Mouse (Mus musculus) hematopoietic stem cell, adult 5-6 weeks (primary cell): ENCODE measurements at regions not wholly inside any gene's neighbourhood (a gene's known extent, or its start where the extent isn't known, plus 50 kb on each side); places are given as distances from the start of the nearest gene placed in this dataset.

Experiments
- ATAC-seq, 2 experiments: fragments of 125-278 bp in 1 of 2; replicated peaks in 1 of 2; 2 replicates each; pipeline ENCODE4 v1.8.0; 2016 to 2017; ENCODE audit warnings: inconsistent platforms in 2 of 2, mild to moderate bottlenecking in 2 of 2, moderate number of reproducible peaks in 2 of 2, low read depth in 1 of 2, moderate TSS enrichment in 1 of 2; ENCODE audit not compliant: low FRiP score in 2 of 2, poor library complexity in 2 of 2, severe bottlenecking in 2 of 2, insufficient read depth in 1 of 2, low TSS enrichment in 1 of 2

DNA sequence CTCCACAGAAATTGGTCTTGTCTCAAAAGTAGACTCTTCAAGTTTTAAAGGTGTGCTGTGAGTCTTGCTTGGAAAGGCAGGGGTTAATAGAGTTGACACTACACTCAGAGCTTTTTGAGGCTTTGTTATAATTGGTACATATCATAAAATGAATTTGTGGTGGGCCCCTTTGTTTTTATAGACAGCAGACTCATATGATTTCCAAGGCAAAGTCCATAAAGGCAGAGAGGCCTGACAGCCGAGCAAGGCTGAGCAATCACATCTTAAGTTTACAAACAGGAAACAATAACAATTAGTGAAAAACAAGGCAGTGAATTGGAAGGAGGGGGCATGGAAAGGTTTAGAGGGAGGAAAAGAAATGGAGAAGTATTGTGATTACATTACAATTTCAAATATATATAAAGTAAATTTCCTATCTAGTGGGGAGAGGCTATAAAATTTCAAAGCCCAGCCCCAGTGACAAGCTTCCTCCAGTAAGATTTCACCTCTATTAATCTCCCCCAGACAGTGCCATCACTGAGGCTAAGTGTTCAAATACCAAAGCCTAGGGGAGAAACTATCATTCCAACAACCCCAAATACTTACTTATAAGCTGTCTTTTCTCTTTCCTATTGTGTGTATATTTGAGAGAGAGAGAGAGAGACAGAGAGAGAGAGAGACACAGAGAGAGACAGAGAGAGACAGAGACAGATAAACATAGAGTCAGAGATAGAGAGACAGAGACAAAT, 91.3 kb downstream of the Rab11fip2 start:
- ATAC-seq: no peak
